In the genomic region with DNA sequence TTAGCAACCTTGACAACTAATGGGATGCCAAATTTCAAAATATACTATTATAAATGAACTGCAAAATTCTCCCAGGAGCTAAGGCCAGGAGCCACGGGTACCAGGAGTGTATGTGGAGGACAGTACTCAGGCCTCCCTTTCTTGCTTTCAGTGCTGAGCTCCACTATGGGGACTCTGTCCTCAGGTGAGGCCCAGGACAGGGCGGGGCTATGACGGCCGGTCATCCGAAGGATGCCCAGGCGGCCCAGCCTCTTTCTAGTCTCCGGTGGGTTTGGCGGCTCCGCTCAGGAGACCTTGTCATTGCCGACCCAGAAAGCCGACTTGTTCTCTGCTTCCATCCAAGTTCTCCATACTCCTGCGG, we compare ENCODE assay signal across 8 mouse cellular contexts. TPM values are rescaled to one million over a fixed set of nuclear protein-coding genes. Genes with fewer than 3 reads are reported as not detected.
DNase-seq lines count a peak whose midpoint lies in the region; ATAC-seq and TF ChIP-seq lines count a peak whose summit lies in the region.

No protein-coding gene starts in this region.

- peak overlapping the region; percentile 71 for H3K9ac ChIP-seq in embryonic facial prominence, embryonic 13.5 days
- peak overlapping the region; percentile 71 for H3K9ac ChIP-seq in neural tube, embryonic 13.5 days

- H3K27ac ChIP-seq in layer of hippocampus, adult 2 months: peak overlapping the region; percentile 96
- H3K27ac ChIP-seq in embryonic facial prominence, embryonic 13.5 days: peak overlapping the region; percentile 84
- peak overlapping the region; percentile 74; the same call in 1 of the 2 replicates for H3K27ac ChIP-seq in neural tube, embryonic 13.5 days (replicated peaks)

- H3K4me3 ChIP-seq in layer of hippocampus, adult 2 months: peak overlapping the region; percentile 73
- H3K4me3 ChIP-seq in embryonic facial prominence, embryonic 13.5 days: peak overlapping the region; percentile 56
- peak overlapping the region; percentile 56 for H3K4me3 ChIP-seq in neural tube, embryonic 13.5 days

- DNase-seq in layer of hippocampus, adult 2 months (ENCODE audit: low spot score in 2 of 2): no peak
- no peak for DNase-seq in layer of hippocampus, postnatal 14 days (ENCODE audit: low spot score in 2 of 2)
- DNase-seq in large intestine, adult 2 months (ENCODE audit: low read depth, low spot score): peak; percentile 2
- DNase-seq in gastrocnemius, adult 8-10 months (ENCODE audit: low spot score in 2 of 2): no peak
- no peak for DNase-seq in thymus, postnatal 25 days
- no peak for DNase-seq in adrenal gland, adult (ENCODE audit: inconsistent age in 2 of 2, low spot score in 1 of 2)

- H3K4me2 ChIP-seq in embryonic facial prominence, embryonic 13.5 days: peak overlapping the region; percentile 57
- H3K4me2 ChIP-seq in neural tube, embryonic 13.5 days: peak overlapping the region; percentile 54

- no peak for TF ChIP-seq CTCF in layer of hippocampus, adult 2 months (conservative IDR thresholded peaks at IDR 0.05)

- H3K9me3 ChIP-seq in embryonic facial prominence, embryonic 13.5 days: no peaks in the 10 kb centered on the region
- no peaks in the 10 kb centered on the region for H3K9me3 ChIP-seq in neural tube, embryonic 13.5 days

- H3K36me3 ChIP-seq in embryonic facial prominence, embryonic 13.5 days: no peaks in the 10 kb centered on the region
- H3K36me3 ChIP-seq in neural tube, embryonic 13.5 days: no peaks in the 10 kb centered on the region

- WGBS in embryonic facial prominence, embryonic 13.5 days: 33% methylated on average over 12 of the region's 12 CpGs
- 19% methylated on average over 12 of the region's 12 CpGs for WGBS in large intestine, adult 2 months
- WGBS in neural tube, embryonic 13.5 days: 27% methylated on average over 12 of the region's 12 CpGs

- peaks cover 7% of the 10 kb centered on the region for H3K4me1 ChIP-seq in embryonic facial prominence, embryonic 13.5 days
- H3K4me1 ChIP-seq in neural tube, embryonic 13.5 days (replicated peaks): peaks cover 12% of the 10 kb centered on the region

- peak; percentile 68 for ATAC-seq in embryonic facial prominence, embryonic 13.5 days (ENCODE audit: insufficient number of reproducible peaks, insufficient read depth, low FRiP score, low TSS enrichment, low read depth)
- ATAC-seq in neural tube, embryonic 13.5 days (ENCODE audit: low read depth): peak; percentile 88

- peaks cover 31% of the 10 kb centered on the region for H3K27me3 ChIP-seq in embryonic facial prominence, embryonic 13.5 days
- peaks cover 48% of the 10 kb centered on the region for H3K27me3 ChIP-seq in neural tube, embryonic 13.5 days

RNA-seq across cellular contexts. Expression of a gene that starts 0.3 kb away (rescaled TPM):
- 10 to 100 TPM; 27.7 to 37.4 TPM for total RNA-seq in layer of hippocampus, adult 2 months (2021)
- total RNA-seq in layer of hippocampus, postnatal 14 days (2021): 10 to 100 TPM; 19.6 to 33.1 TPM
- 19.6 and 21.8 TPM in 2 replicates for polyA plus RNA-seq in embryonic facial prominence, embryonic 13.5 days (2015; fragmentation: Nextera tagmentation; extraction: Ambion mirVana)
- polyA plus RNA-seq in large intestine, adult 2 months (2012; rRNA removed): 4.7 and 7.9 TPM in 2 replicates
- 12.6 and 13.4 TPM in 2 replicates for polyA plus RNA-seq in neural tube, embryonic 13.5 days (2015; fragmentation: Nextera tagmentation; extraction: Ambion mirVana)
- 1 to 10 TPM; 3.2 to 5.3 (median 4.6) TPM for total RNA-seq in gastrocnemius, adult 8-10 months (2022)
